Mouse (Mus musculus) spleen, postnatal 14 days (tissue): ENCODE measurements around the gene Slc34a1.

Experiments
- DNase-seq, 2 experiments: peaks; one replicate each; pipeline ENCODE4 v3.0.0; 2021 to 2022; ENCODE audit warnings: low spot score in 2 of 2

The Slc34a1 gene

DNA sequence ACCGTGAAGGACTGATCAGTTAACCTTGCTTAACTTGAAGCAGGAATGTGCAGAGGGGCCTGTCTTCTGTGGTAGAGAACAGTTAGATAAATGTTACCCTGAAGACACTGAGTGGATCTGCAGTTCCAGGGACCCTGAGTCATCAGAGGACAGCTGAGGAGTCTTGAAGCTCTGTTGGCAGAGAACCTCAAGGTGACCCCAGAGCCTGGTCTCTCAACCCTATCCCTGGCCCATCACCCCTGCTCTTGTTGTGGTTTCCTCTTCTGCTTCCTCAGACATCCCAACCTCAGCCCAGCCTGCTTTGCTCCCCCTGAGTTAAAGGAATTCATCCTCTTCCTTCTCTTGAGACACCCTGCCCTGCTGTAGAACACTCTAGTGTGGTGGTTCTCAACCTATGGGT lies at the start of gene Slc34a1:
Gene Slc34a1 (plus strand): TSS at position 100 of the 400 bp plus-strand sequence.
- DNase-seq: no peak

GRCm38 (mm10) chr13:55361145-55361544 lies 36.8 kb upstream of the Slc34a1 start:
- no peak for DNase-seq

- DNase-seq: no peak
Measured at GRCm38 (mm10) chr13:55361974-55362452, 36.0 kb upstream of the Slc34a1 start.

- peak; percentile 83 to 92 for DNase-seq
Measured at GRCm38 (mm10) chr13:55362453-55363060, 35.4 kb upstream of the Slc34a1 start, which contains the start of gene Lman2. Lman2 (minus strand) TSS chr13:55362783.

DNA sequence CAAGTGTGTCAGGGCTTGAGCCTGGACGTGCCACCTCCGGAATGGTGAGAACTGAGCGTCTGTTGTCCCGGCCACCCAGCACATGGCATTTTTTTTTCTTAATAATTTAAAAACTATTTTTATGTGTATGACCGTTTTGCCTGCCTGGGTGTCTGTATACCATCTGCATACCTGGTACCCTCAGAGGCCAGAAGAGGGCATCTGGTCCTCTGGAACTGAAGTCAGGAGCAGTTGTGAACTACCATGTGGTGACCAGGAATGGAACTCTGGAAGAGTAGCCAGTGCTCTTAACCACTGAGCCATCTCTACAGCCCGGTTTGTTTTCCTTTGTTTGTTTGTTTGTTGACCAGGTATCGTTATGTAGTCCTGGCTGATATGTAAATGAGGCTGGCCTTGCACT lies 29.6 kb upstream of the Slc34a1 start:
- DNase-seq: no peak

GRCm38 (mm10) chr13:55369531-55370114 lies 28.4 kb upstream of the Slc34a1 start, which contains the start of gene Rgs14:
Rgs14 (plus strand) TSS chr13:55369732.
- DNase-seq: peak; percentile 54 to 58

- DNase-seq: no peak
Measured at GRCm38 (mm10) chr13:55370234-55370633, 27.8 kb upstream of the Slc34a1 start.

DNA sequence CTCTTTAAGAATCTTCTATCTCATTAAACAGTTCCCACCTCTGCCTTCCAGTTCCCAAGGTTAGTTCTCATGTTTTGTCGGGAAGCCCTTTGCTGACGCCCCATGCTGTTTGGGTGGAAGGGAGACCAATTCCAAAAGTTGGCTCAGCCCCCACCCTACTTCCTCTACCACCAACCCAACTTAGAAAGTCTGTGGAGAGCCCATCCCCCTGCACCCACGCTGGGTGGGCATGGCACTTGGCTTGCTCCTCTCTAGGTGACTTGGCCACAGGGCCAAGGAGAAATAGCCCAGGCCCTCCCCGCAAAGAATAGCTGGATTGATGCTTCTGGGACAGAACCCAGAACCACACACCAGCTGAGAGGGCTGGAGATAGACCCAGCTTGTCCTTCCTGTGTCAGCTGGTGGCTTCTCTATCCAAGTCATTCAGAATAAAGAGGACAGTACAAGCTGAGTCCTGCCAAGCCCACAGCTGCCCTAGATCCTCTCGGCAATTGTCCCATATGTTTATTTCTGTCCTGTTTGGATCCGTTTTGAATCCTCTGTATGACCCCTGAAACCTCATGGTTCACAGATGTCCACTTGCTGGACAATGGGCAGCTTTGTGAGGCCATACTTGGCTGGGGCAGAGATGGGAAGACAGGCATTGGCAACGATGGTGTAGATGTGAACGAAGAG lies 26.8 kb upstream of the Slc34a1 start:
- DNase-seq: no peak

DNA sequence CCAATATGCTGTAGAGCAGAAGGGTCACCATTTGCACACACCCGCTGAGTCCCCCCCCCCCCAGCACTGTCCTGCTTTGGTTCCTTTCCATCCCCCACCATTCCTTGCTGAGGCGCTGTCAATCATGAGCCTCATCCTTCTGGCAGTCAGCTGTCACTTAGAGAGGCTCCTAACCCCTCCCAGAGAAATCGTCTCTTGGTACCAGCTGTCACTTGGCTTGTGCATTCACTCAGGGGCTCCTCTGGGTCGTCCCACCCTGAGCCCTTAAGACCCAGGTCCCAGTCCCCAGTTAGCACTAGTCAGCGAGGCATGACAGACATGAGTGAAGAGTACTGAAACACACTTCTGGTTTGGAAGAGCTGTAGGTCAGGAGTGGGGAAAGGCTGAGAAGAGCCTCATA lies 26.2 kb upstream of the Slc34a1 start:
- no peak for DNase-seq

- no peak for DNase-seq
Measured at GRCm38 (mm10) chr13:55374206-55374924, 23.6 kb upstream of the Slc34a1 start.

- no peak for DNase-seq
Measured at GRCm38 (mm10) chr13:55375877-55376276, 22.1 kb upstream of the Slc34a1 start.

DNA sequence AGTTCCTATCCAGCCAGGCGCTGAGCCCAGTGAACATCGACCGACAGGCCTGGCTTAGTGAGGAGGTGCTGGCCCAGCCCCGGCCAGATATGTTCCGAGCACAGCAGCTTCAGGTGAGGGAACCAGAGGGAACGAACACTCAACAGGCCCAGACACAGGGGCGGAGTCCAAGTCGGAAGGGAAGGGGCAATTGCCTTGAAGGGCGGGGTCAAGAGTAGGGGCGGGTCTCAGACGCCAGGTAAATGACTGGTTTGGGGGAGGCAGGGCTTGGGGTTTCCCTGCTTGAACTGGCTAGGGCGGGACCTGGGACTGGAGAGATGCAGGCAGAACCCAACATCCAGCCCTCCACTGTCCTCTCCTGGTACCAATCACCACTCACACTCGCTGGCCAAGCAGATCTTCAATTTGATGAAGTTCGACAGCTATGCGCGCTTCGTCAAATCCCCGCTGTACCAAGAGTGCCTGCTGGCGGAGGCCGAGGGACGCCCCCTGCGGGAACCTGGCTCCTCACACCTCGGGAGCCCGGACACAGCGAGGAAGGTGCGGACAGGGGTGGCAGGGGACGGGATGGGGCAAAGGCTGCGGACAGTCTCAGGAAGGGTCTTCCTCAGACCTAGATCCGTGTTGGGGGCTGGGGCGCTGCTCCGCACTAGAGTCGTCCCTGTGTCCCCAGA lies 18.9 kb upstream of the Slc34a1 start:
- DNase-seq: no peak

- DNase-seq: no peak
Measured at GRCm38 (mm10) chr13:55381790-55382189, 16.2 kb upstream of the Slc34a1 start.

DNA sequence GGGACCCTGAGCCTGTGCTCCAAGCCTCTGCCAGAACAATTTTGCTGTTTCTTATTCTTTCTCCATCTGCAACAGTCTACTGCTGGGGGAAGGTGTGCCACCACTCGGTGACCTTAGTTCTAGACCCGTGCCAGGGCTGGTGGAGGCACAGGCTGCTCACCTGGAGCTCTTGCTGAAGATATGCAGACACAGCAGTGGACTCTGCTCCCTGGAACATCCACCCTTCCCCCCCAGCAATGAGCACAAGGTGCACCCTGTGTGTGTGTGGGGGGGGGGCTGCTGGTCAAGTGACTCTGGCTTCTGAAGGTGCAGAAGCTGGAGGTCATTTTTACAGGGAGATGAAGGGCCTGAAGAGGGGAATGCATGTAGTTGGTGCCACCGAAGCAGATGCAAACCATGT lies 7.3 kb upstream of the Slc34a1 start:
- DNase-seq: no peak

DNA sequence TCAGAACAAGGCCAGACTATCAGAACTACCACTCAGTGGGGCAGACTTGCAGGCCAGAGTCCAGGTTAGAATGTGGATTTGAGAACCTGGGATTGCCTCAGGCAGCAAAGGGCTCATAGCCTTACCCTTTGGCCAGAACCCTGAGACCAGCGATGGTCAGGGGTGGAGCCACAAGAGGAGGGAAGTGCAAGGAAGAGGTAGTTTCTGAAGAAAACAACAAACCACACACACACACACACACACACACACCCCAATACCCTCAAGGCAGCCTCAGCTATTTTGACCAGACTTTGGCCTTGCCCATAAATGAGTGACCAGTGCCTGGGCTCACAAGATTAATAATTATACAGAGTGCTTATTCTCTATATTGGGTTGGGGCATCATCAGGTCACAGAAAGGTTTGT lies 6.4 kb upstream of the Slc34a1 start:
- no peak for DNase-seq

DNA sequence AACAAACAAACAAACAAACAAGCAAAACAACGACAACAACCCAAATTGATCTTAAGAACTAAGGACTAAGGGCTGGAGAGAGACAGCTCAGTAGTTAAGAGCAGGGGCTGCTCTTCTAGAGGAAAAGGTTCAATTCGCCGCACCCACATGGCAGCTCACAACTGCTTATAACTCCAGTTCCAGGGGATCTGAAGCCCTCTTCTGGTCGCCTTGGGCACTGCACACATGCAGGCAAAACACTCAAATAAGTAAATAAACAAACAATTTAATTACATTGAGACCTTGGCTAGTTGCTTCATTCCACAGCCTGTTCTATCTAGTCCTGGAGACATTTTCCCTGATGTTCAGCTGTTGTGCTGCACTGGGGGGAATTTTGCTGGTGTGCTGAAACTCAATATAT lies 5.1 kb upstream of the Slc34a1 start:
- peak in 1 of 2 experiments; percentile 42 for DNase-seq

DNA sequence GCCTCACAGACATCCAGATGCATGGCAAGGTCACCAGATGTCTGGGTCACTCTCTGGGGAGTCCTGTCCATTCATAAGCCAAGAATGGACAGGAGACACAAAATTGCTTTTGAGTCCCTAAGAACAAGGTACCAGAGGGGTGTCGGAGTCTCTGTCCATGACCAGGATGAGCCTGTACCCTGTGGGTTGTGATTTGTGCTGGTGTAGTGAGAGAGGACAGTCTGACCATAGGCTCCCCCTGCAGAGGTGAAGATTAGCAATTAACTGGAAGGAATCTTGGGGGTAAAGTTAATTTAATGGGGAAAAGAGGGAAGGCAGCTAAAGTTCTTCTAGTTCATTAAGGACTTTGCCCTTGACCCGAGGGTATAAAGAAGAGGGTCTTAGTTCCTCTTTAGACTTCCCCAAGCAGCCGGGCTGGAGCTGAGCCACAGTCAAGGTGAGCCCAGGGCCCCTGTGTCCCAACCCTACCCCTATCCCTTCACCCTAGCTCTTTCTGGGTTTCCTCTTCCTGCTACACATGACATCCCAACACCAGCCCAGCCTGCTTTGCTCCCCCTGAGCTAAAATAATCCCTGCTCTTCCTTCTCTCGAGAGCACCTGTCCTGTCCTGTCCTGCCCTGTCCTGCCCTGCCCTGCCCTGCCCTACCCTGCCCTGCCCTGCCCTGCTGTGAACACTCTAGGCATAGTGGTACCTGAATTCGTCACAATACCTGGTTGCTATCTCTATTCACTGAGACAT lies 1.5 kb downstream of the Slc34a1 start:
- no peak for DNase-seq

GRCm38 (mm10) chr13:55400039-55400346 lies 2.0 kb downstream of the Slc34a1 start:
- no peak for DNase-seq

GRCm38 (mm10) chr13:55403266-55403665 lies 5.3 kb downstream of the Slc34a1 start:
- no peak for DNase-seq

- no peak for DNase-seq
Measured at GRCm38 (mm10) chr13:55403935-55404852, 6.2 kb downstream of the Slc34a1 start.
